ENCODE assay signal across 18 mouse cellular contexts in genomic region chr4:107765196-107765813, GRCm38 (mm10). TPM values are rescaled to one million over a fixed set of nuclear protein-coding genes. Genes with fewer than 3 reads are reported as not detected.
DNase-seq lines count a peak whose midpoint lies in the region; ATAC-seq and TF ChIP-seq lines count a peak whose summit lies in the region.
"Had no signal": no experiment of that assay in that cellular context is flagged by ENCODE, and none has a peak within 500 bp of the region (broad histone marks: within the 10 kb centered on the region; RNA-seq: fewer than 3 reads in every experiment).

No protein-coding gene starts in this region.

- H3K4me1 ChIP-seq in forebrain, embryonic 10.5 days = peaks cover 32% of the 10 kb centered on the region
- peaks cover 5% of the 10 kb centered on the region; the same call in 1 of the 2 replicates for H3K4me1 ChIP-seq in hindbrain, embryonic 11.5 days (replicated peaks; ENCODE audit: control insufficient read depth, insufficient read depth, low read length)
- H3K4me1 ChIP-seq in midbrain, embryonic 13.5 days (replicated peaks) = peaks cover 16% of the 10 kb centered on the region
- H3K4me1 ChIP-seq in intestine, postnatal 0 days (replicated peaks; ENCODE audit: control insufficient read depth, insufficient read depth, low read length) = no peaks in the 10 kb centered on the region
- H3K4me1 ChIP-seq: liver, embryonic 15.5 days had no signal

- H3K4me3 ChIP-seq in forebrain, embryonic 10.5 days = no peak overlapping the region
- H3K4me3 ChIP-seq in hindbrain, embryonic 11.5 days (ENCODE audit: low read depth, low read length) = no peak overlapping the region
- no peak overlapping the region for H3K4me3 ChIP-seq in midbrain, embryonic 13.5 days (replicated peaks)
- H3K4me3 ChIP-seq in intestine, postnatal 0 days (ENCODE audit: low read depth, low read length) = no peak overlapping the region
- H3K4me3 ChIP-seq: embryonic facial prominence, embryonic 13.5 days; limb, embryonic 12.5 days; liver, embryonic 15.5 days had no signal

- no peak for TF ChIP-seq CTCF in intestine, postnatal 0 days (IDR thresholded peaks at IDR 0.05; ENCODE audit: low read depth)

- no peak overlapping the region for H3K4me2 ChIP-seq in hindbrain, embryonic 11.5 days (replicated peaks; ENCODE audit: low read depth, low read length)
- no peak overlapping the region for H3K4me2 ChIP-seq in midbrain, embryonic 13.5 days (replicated peaks)
- H3K4me2 ChIP-seq in intestine, postnatal 0 days (replicated peaks; ENCODE audit: low read depth) = no peak overlapping the region
- H3K4me2 ChIP-seq: embryonic facial prominence, embryonic 13.5 days; heart, embryonic 11.5 days; limb, embryonic 12.5 days; liver, embryonic 15.5 days had no signal

- peak; percentile 63; the same call in 1 of the 2 replicates for ATAC-seq in hindbrain, embryonic 11.5 days (ENCODE audit: low FRiP score)
- peak; percentile 77 for ATAC-seq in midbrain, embryonic 13.5 days
- no peak for ATAC-seq in intestine, postnatal 0 days

- H3K27me3 ChIP-seq in forebrain, embryonic 10.5 days (ENCODE audit: poor library complexity, severe bottlenecking) = peaks cover 14% of the 10 kb centered on the region
- H3K27me3 ChIP-seq in hindbrain, embryonic 11.5 days (ENCODE audit: control insufficient read depth, insufficient read depth, low read length) = no peaks in the 10 kb centered on the region
- H3K27me3 ChIP-seq in midbrain, embryonic 13.5 days = 0 out of 2 replicates have a peak, but pooled peaks cover 7% of the 10 kb centered on the region
- H3K27me3 ChIP-seq in intestine, postnatal 0 days (replicated peaks; ENCODE audit: control insufficient read depth, insufficient read depth, low read length) = no peaks in the 10 kb centered on the region
- H3K27me3 ChIP-seq: embryonic facial prominence, embryonic 13.5 days; limb, embryonic 12.5 days; liver, embryonic 15.5 days had no signal

- H3K9me3 ChIP-seq in forebrain, embryonic 10.5 days = no peaks in the 10 kb centered on the region
- no peaks in the 10 kb centered on the region for H3K9me3 ChIP-seq in hindbrain, embryonic 11.5 days (ENCODE audit: control insufficient read depth, low read length)
- no peaks in the 10 kb centered on the region for H3K9me3 ChIP-seq in midbrain, embryonic 13.5 days
- H3K9me3 ChIP-seq in intestine, postnatal 0 days (ENCODE audit: control insufficient read depth) = no peaks in the 10 kb centered on the region
- H3K9me3 ChIP-seq: embryonic facial prominence, embryonic 13.5 days; limb, embryonic 12.5 days; liver, embryonic 15.5 days had no signal

- 60% methylated on average over 9 of the region's 9 CpGs for WGBS in forebrain, embryonic 10.5 days
- WGBS in hindbrain, embryonic 11.5 days = 43% methylated on average over 9 of the region's 9 CpGs
- 40% methylated on average over 9 of the region's 9 CpGs for WGBS in midbrain, embryonic 13.5 days
- WGBS in intestine, postnatal 0 days = 72% methylated on average over 9 of the region's 9 CpGs

- H3K27ac ChIP-seq in forebrain, embryonic 10.5 days = peak overlapping the region; percentile 79
- no peak overlapping the region for H3K27ac ChIP-seq in hindbrain, embryonic 11.5 days (ENCODE audit: low read depth, low read length)
- no peak overlapping the region for H3K27ac ChIP-seq in midbrain, embryonic 13.5 days
- no peak overlapping the region for H3K27ac ChIP-seq in intestine, postnatal 0 days (ENCODE audit: low read depth, low read length)
- H3K27ac ChIP-seq: embryonic facial prominence, embryonic 13.5 days; limb, embryonic 12.5 days; liver, embryonic 15.5 days had no signal

- H3K36me3 ChIP-seq in forebrain, embryonic 10.5 days (replicated peaks) = no peaks in the 10 kb centered on the region
- no peaks in the 10 kb centered on the region for H3K36me3 ChIP-seq in hindbrain, embryonic 11.5 days (ENCODE audit: control insufficient read depth, insufficient read depth, low read length)
- H3K36me3 ChIP-seq in midbrain, embryonic 13.5 days = no peaks in the 10 kb centered on the region
- H3K36me3 ChIP-seq in intestine, postnatal 0 days (ENCODE audit: control insufficient read depth, insufficient read depth) = no peaks in the 10 kb centered on the region
- H3K36me3 ChIP-seq: embryonic facial prominence, embryonic 13.5 days; limb, embryonic 12.5 days; liver, embryonic 15.5 days had no signal

- H3K9ac ChIP-seq in hindbrain, embryonic 11.5 days (ENCODE audit: low read depth, low read length) = no peak overlapping the region
- H3K9ac ChIP-seq in midbrain, embryonic 13.5 days (replicated peaks) = no peak overlapping the region
- no peak overlapping the region for H3K9ac ChIP-seq in intestine, postnatal 0 days (ENCODE audit: low read depth, low read length)
- H3K9ac ChIP-seq: embryonic facial prominence, embryonic 13.5 days; limb, embryonic 12.5 days; liver, embryonic 15.5 days had no signal

- DNase-seq in embryo, embryonic 9.5 days (ENCODE audit: extremely low spot score) = peak; percentile 10
- no peak for DNase-seq in embryo, embryonic 11 days
- no peak for DNase-seq in forebrain, embryonic 10.5 days (ENCODE audit: extremely low spot score, low spot score)
- no peak for DNase-seq in hindbrain, embryonic 11.5 days (ENCODE audit: low spot score)
- DNase-seq in heart, postnatal 36 days = no peak
- DNase-seq in left cerebral cortex, adult 8-10 months (ENCODE audit: low spot score in 2 of 2) = no peak
- DNase-seq: adrenal gland, postnatal 10 days; cerebellum, adult 9-11 months; gastrocnemius, postnatal 36 days; kidney, adult 9 months; lung, postnatal 14 days; thymus, postnatal 36 days had no signal

- intact Hi-C loops in heart, postnatal 36 days (cut with DNase I) = no loop called here

RNA-seq across cellular contexts. Expression of gene Lrp8, which starts 36.8 kb away (rescaled TPM):
- polyA plus RNA-seq in forebrain, embryonic 10.5 days (2016; fragmentation: Nextera tagmentation; extraction: Ambion mirVana) = 11.2 and 11.3 TPM in 2 replicates
- 22.6 and 24.9 TPM in 2 replicates for polyA plus RNA-seq in hindbrain, embryonic 11.5 days (2014; fragmentation: Nextera tagmentation; extraction: Ambion mirVana)
- polyA plus RNA-seq in midbrain, embryonic 13.5 days (2015; fragmentation: Nextera tagmentation; extraction: Ambion mirVana) = 39.2 and 50.0 TPM in 2 replicates
- 1 to 10 TPM in 1 of 2 experiments, under 1 TPM in 1; 0.97 to 1.1 TPM for total RNA-seq in heart, postnatal 36 days (2021)
- 0.66 and 0.82 TPM in 2 replicates for polyA plus RNA-seq in intestine, postnatal 0 days (2015; fragmentation: Nextera tagmentation; extraction: Ambion mirVana)
- total RNA-seq in left cerebral cortex, adult 8-10 months (2022) = 10 to 100 TPM; 79.9 to 98.4 (median 85.1) TPM
